Mouse (Mus musculus) bone marrow macrophage, adult 2 months (primary cell): ENCODE data around the gene Syt13.

Source experiments
- CTCF ChIP-seq: IDR thresholded peaks from 2 replicates; pipeline ENCODE4 v1.5.1; 2012; ENCODE audit warnings: low read depth, mild to moderate bottlenecking, low read length, moderate library complexity
- POLR2A ChIP-seq: IDR thresholded peaks from 2 replicates; pipeline ENCODE4 v1.6.1; 2012; ENCODE audit warnings: mild to moderate bottlenecking, low read depth, low read length, borderline replicate concordance

GRCm38 (mm10) chr2:92935483-92935882, 20.6 kb downstream of the Syt13 start:
- TF ChIP-seq CTCF: no peak
- TF ChIP-seq POLR2A: no peak
